Mouse (Mus musculus) mouse trophoblast stem cell (cell line): ENCODE data around the gene Ptma.
"Not testable (repeated sequence)": the region's sequence is repeated elsewhere in the genome, so short reads cannot be mapped to it uniquely, and the experiment has no call there.

Experiments
- in situ Hi-C, 2 experiments: fragments of 300-500 bp; cut with MseI, MboI; formaldehyde crosslinking; loops; 2 replicates in 1 of 2; 3 replicates in 1 of 2; pipeline ENCODE4 v1.15.1; 2025

Gene Ptma

GRCm38 (mm10) chr1:86526116-86526788 is at the start of gene Ptma:
Gene Ptma, plus strand, starts transcription at chr1:86526726.
- in situ Hi-C loops: no loop called here

GRCm38 (mm10) chr1:86477738-86478285 is 48.7 kb upstream of the Ptma start:
- in situ Hi-C loops: no loop called here

- in situ Hi-C loops: no loop called here
These were observed 47.3 kb upstream of the Ptma start for GRCm38 (mm10) chr1:86479099-86479825.

- in situ Hi-C loops: no loop called here
These were observed 46.2 kb upstream of the Ptma start for GRCm38 (mm10) chr1:86480288-86480687.

- in situ Hi-C loops: no loop called here
These were observed 45.6 kb upstream of the Ptma start for GRCm38 (mm10) chr1:86480735-86481447.

GRCm38 (mm10) chr1:86481468-86481867 is 45.1 kb upstream of the Ptma start:
- in situ Hi-C loops: no loop called here

- in situ Hi-C loops: no loop called here
These were observed 44.2 kb upstream of the Ptma start for GRCm38 (mm10) chr1:86482288-86482687.

GRCm38 (mm10) chr1:86482761-86483160 is 43.8 kb upstream of the Ptma start:
- in situ Hi-C loops: no loop called here

GRCm38 (mm10) chr1:86485346-86485745 is 41.2 kb upstream of the Ptma start:
- in situ Hi-C loops: no loop called here

GRCm38 (mm10) chr1:86485858-86486257 is 40.7 kb upstream of the Ptma start:
- in situ Hi-C loops: not testable (repeated sequence)

- in situ Hi-C loops: no loop called here
These were observed 39.7 kb upstream of the Ptma start for GRCm38 (mm10) chr1:86486703-86487294.

- in situ Hi-C loops: no loop called here
These were observed 39.1 kb upstream of the Ptma start for GRCm38 (mm10) chr1:86487295-86487907.

GRCm38 (mm10) chr1:86487908-86488314 is 38.6 kb upstream of the Ptma start:
- in situ Hi-C loops: no loop called here

GRCm38 (mm10) chr1:86488326-86488725 is 38.2 kb upstream of the Ptma start:
- in situ Hi-C loops: no loop called here

- in situ Hi-C loops: no loop called here
These were observed 37.8 kb upstream of the Ptma start for GRCm38 (mm10) chr1:86488774-86489173.

GRCm38 (mm10) chr1:86489901-86490300 is 36.6 kb upstream of the Ptma start:
- in situ Hi-C loops: no loop called here

GRCm38 (mm10) chr1:86490697-86491096 is 35.8 kb upstream of the Ptma start:
- in situ Hi-C loops: no loop called here

GRCm38 (mm10) chr1:86491533-86492094 is 34.9 kb upstream of the Ptma start:
- in situ Hi-C loops: no loop called here

GRCm38 (mm10) chr1:86492095-86493070 is 34.1 kb upstream of the Ptma start:
- in situ Hi-C loops: no loop called here

GRCm38 (mm10) chr1:86493783-86494182 is 32.7 kb upstream of the Ptma start:
- in situ Hi-C loops: no loop called here
